Mouse (Mus musculus) cerebellum, adult 2 months (tissue): ENCODE data around the gene Tgm2. TPM values are rescaled to one million over a fixed set of nuclear protein-coding genes. Genes with fewer than 3 reads are reported as not detected.

Experiments used
- DNase-seq, 2 experiments: peaks; one replicate each; pipeline ENCODE4 v3.0.0; 2021
- H3K27ac ChIP-seq: fragments of 200-500 bp; 2 replicates; pipeline ENCODE4 v1.5.1; 2012; ENCODE audit warnings: low read length, control low read depth, inconsistent platforms; ENCODE audit not compliant: insufficient read depth
- H3K27me3 ChIP-seq: fragments of 200-500 bp; 2 replicates; pipeline ENCODE4 v1.6.1; 2012; ENCODE audit warnings: inconsistent platforms, mild to moderate bottlenecking, low read length, moderate library complexity; ENCODE audit not compliant: control insufficient read depth, insufficient read depth
- H3K4me1 ChIP-seq: fragments of 200-500 bp; 2 replicates; pipeline ENCODE4 v1.6.1; 2011; ENCODE audit warnings: low read length; ENCODE audit not compliant: control insufficient read depth, insufficient read depth
- H3K4me3 ChIP-seq: fragments of 200-500 bp; replicated peaks from 2 replicates; pipeline ENCODE3; 2011; ENCODE audit warnings: mild to moderate bottlenecking, low read depth, low read length, control low read depth; ENCODE audit not compliant: insufficient read depth
- CTCF ChIP-seq: fragments of 200-500 bp; IDR thresholded peaks from 2 replicates; pipeline ENCODE4 v1.5.1; 2011; ENCODE audit warnings: low read depth, mild to moderate bottlenecking, control low read depth, low read length, moderate library complexity, borderline replicate concordance; ENCODE audit not compliant: insufficient read depth
- POLR2A ChIP-seq: fragments of 200-500 bp; IDR thresholded peaks from 2 replicates; pipeline ENCODE4 v1.6.1; 2011; ENCODE audit warnings: low read length, control low read depth, borderline replicate concordance; ENCODE audit not compliant: insufficient read depth
- WGBS: fragments of 180-500 bp; shearing (Covaris S2); methylation state at CpG from one replicate; pipeline ENCODE4 v1.1.7; 2018; 5-methylcytosine and 5-hydroxymethylcytosine counted together
- polyA plus RNA-seq: library from polyadenylated mRNA; depleted of rRNA; stranded (reverse); fragments of >200 nt; gene quantifications from 2 replicates; pipeline ENCODE4 v1.2.3, GENCODE M21; 2012

Tgm2 gene
- polyA plus RNA-seq, 1 experiment, result 7.8 TPM

DNA sequence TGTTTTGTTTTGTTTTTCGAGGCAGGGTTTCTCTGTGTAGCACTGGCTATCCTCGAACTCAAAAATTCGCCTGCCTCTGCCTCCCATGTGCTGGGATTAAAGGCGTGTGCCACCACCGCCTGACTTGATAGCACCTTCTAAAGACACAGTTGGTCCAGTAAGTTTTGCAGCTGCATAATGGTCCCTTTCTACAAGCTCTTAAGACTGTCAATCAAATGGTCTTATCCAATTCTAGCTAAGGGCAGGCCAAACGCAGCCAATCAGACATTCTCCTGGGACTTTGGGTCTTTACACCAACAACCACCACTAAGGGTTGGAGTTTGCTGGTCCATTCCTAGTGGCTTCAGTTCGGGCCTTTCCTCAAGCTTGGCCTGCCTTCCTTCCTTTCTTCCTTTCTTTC is 8.9 kb upstream of the Tgm2 start:
- Histone ChIP-seq H3K27ac (no peak overlapping the region), H3K4me3 (no peak overlapping the region), H3K27me3 (no peaks in the 10 kb centered on the region; the same call in 1 of the 2 replicates), H3K4me1 (no peaks in the 10 kb centered on the region)
- TF ChIP-seq CTCF (no peak), POLR2A (no peak)
- WGBS, result 91% methylated on average over 7 of the region's 7 CpGs
- no peak for DNase-seq

DNA sequence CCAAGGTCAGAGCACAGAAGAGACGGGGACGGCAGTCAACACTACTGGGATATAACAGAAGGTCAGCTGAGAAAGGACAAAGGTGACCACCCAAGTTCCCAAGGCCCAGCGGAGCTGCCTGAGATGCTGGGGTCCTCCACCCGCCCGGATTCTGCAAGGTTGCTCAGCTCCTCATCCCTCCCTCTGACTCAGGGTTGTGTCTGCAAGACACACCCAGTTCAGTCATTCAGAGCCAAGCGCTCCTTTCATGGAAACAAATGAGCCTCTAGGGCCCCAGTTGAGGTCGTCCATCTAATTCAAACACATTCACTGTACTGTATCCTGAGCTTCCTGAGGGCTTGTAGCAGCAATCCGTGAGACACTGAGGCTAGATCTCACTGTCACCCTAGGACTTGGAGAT is 8.4 kb upstream of the Tgm2 start:
- Histone ChIP-seq H3K27me3 (no peaks in the 10 kb centered on the region; the same call in 1 of the 2 replicates), H3K4me3 (no peak overlapping the region), H3K4me1 (no peaks in the 10 kb centered on the region), H3K27ac (no peak overlapping the region)
- 88% methylated on average over 8 of the region's 8 CpGs for WGBS
- no peak for DNase-seq
- TF ChIP-seq POLR2A (no peak), CTCF (no peak)

DNA sequence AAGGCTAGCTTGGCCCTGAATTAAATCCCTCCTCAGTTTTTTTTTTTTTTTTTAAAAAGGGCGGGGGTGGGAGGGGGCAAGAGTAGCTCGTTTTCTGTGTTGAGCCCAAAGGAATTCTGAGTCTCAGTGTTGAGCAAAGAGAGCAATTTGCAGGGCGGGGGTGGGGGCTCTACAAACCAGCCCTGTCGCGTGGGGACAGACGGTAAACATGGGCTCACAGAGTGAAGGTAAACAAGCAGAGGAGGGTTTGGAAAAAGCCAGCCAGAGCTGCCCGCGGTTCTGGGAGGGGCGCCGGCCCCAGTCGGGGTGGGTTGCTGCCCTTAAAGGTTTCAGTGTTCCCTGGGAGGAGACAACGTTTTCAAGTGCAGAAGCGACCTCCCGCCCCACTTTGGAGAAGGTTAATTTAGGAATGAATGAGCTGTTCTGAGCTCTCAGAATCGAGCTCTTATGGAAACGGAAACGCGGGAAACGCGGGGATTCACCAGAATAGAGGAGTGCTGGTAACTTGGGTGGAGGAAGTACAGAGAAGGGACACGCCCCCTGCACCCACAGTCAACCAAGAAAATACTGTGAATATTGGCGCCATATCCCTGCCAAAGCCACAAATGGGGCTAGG is 7.6 kb upstream of the Tgm2 start:
- Histone ChIP-seq H3K27me3 (no peaks in the 10 kb centered on the region; the same call in 1 of the 2 replicates), H3K4me1 (no peaks in the 10 kb centered on the region), H3K4me3 (no peak overlapping the region), H3K27ac (no peak overlapping the region)
- no peak for TF ChIP-seq POLR2A
- no peak for TF ChIP-seq CTCF
- 7% methylated on average over 22 of the region's 22 CpGs for WGBS
- no peak for DNase-seq

DNA sequence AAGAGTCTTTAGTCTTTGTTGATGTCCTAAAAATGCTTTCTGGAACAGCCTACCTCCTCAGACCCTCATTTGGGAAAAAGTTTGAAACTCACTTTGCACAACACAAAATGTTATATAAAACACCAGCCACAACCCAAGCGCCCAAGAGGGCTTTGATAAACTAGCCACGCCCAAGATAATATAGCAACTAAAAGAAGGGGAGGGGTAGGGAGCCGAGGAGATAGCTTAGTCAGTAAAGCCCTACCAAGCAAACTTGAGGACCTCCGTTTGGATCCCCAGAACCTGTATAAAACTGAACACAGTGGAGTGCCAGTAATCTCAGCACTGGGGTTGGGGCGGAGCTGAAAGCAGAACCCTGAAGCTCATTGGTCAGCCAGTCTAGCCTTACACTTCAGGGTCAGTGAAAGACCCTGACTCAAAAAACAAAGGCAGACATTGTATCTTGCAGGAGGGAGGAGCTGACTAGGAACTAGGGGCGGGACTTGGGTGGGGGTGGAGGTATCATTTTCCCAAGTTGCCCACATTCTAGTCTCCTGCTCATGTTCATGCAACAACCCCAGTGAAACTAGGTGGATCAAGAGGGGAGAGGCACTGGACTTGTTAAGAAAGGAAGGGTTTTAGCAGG is 6.6 kb upstream of the Tgm2 start:
- DNase-seq, result no peak
- Histone ChIP-seq H3K27ac (no peak overlapping the region), H3K4me1 (no peaks in the 10 kb centered on the region), H3K27me3 (no peaks in the 10 kb centered on the region; the same call in 1 of the 2 replicates), H3K4me3 (no peak overlapping the region)
- 59% methylated on average over 6 of the region's 6 CpGs for WGBS
- TF ChIP-seq CTCF (no peak), POLR2A (no peak)

DNA sequence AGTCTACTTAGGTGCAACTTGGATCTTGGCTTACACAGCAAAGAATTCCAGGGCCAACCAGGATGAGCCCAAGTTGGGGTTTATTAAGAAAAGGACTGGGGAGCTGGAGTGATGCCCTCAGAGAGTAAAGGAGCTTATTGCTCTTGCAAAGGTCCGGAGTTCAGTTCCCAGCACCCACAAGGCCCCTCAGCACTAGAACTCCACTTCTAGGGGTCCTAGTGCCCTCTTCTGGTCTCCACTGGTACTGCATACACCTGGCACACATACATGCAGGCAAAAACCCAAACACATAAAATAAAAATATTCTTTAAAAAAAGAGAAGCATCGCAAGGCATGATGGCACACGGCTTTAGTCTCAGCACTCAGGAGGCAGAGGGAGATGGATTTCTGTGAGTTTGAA is 4.8 kb upstream of the Tgm2 start:
- DNase-seq, result no peak
- H3K27ac ChIP-seq, result no peak overlapping the region
- WGBS, result 98% methylated on average over 3 of the region's 3 CpGs

DNA sequence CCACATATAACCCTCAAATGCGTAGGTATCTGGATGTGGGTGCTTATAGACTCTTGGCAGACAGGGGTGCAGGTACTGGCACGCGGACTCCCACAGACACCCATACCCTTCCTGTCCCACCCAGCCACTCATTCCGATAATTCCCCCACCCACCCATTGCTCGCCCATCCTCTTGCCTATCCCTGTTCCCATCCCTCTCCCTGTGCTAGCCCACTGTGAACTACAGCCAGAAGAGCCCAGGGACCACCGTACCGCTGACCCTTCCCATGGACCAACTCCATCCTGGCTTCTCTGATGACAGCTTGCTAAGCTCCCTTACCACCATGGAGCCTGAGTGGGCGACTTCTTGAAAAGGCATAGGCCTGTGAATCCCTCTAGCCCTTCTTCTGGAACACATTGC is 735 bp upstream of the Tgm2 start:
- no peak overlapping the region for H3K27ac ChIP-seq
- no peak for TF ChIP-seq CTCF
- TF ChIP-seq POLR2A, result no peak
- no peak overlapping the region for H3K4me3 ChIP-seq
- H3K27me3 ChIP-seq, result no peaks in the 10 kb centered on the region
- no peak for DNase-seq
- no peaks in the 10 kb centered on the region for H3K4me1 ChIP-seq
- 96% methylated on average over 8 of the region's 8 CpGs for WGBS

More for the DNA sequence above, 4.8 kb upstream of the Tgm2 start:
- TF ChIP-seq POLR2A, result no peak
- no peak for TF ChIP-seq CTCF
- no peaks in the 10 kb centered on the region for H3K4me1 ChIP-seq
- H3K4me3 ChIP-seq, result no peak overlapping the region
- no peaks in the 10 kb centered on the region; the same call in 1 of the 2 replicates for H3K27me3 ChIP-seq

DNA sequence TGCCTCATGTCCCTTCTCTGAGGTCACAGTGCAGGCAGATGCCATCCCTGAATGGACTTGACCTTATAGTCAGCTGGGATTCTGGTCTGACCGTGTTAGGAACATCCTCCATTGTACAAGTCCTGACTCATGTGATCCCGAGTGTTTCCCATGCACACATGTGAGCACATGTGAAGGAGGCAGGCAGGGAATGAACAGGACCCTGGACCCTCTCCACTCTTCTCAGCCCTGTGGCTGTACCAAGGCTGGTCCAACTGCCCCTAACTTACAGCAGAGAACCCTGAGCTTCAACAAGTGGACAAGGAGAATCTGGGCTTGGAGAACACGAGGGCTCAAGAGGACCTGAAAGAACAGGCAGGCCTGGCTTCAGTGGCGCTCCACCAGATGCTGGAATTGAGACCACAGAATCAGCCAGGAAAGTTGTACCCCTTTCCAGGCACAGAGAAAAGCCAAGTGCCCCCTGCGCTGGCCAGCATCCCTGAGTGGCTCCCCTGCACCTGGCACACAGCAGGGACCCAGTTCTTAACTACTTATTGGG is 639 bp downstream of the Tgm2 start:
- TF ChIP-seq CTCF (no peak), POLR2A (no peak)
- Histone ChIP-seq H3K4me1 (no peaks in the 10 kb centered on the region), H3K27ac (no peak overlapping the region), H3K4me3 (no peak overlapping the region), H3K27me3 (no peaks in the 10 kb centered on the region)
- no peak for DNase-seq
- WGBS, result 73% methylated on average over 5 of the region's 5 CpGs
